In genomic region chr5:120435731-120436501, GRCm38 (mm10) we compare ENCODE assay signal across 8 mouse cellular contexts. TPM values are rescaled to one million over a fixed set of nuclear protein-coding genes. Genes with fewer than 3 reads are reported as not detected.
A peak's percentile ranks its signal among the peaks of the same experiment; 100 is the strongest.
DNase-seq lines count a peak whose midpoint lies in the region; ATAC-seq and TF ChIP-seq lines count a peak whose summit lies in the region.

No protein-coding gene starts in this region.

- peak overlapping the region; percentile 75 for H3K4me2 ChIP-seq in intestine, embryonic 15.5 days (replicated peaks)
- peak overlapping the region; percentile 52 for H3K4me2 ChIP-seq in midbrain, embryonic 16.5 days (ENCODE audit: low read length)

- WGBS in heart, adult 2 months, result 1% methylated on average over 47 of the region's 47 CpGs
- WGBS in intestine, embryonic 15.5 days, result under 1% methylated on average over 47 of the region's 47 CpGs
- WGBS in midbrain, embryonic 16.5 days, result 1% methylated on average over 47 of the region's 47 CpGs

- peaks cover 32% of the 10 kb centered on the region for H3K27me3 ChIP-seq in heart, adult 2 months (ENCODE audit: control insufficient read depth, insufficient read depth, low read length)
- H3K27me3 ChIP-seq in intestine, embryonic 15.5 days (replicated peaks), result peaks cover 97% of the 10 kb centered on the region
- peaks cover 10% of the 10 kb centered on the region for H3K27me3 ChIP-seq in midbrain, embryonic 16.5 days (ENCODE audit: control insufficient read depth, insufficient read depth, low read depth, low read length)

- ATAC-seq in intestine, embryonic 15.5 days, result no peak
- no peak for ATAC-seq in midbrain, embryonic 16.5 days
- no peak for ATAC-seq in megakaryocyte-erythroid progenitor cell, adult 5-6 weeks (replicated peaks; ENCODE audit: low FRiP score, low TSS enrichment, poor library complexity, severe bottlenecking)

- H3K4me3 ChIP-seq in heart, adult 2 months, result peak overlapping the region; percentile 23; the same call in 1 of the 2 replicates
- peak overlapping the region; percentile 36 for H3K4me3 ChIP-seq in intestine, embryonic 15.5 days (replicated peaks)
- peak overlapping the region; percentile 57 for H3K4me3 ChIP-seq in midbrain, embryonic 16.5 days (ENCODE audit: low read depth, low read length)

- no peak for TF ChIP-seq EP300 in heart, adult 2 months (IDR thresholded peaks at IDR 0.05; ENCODE audit: insufficient read depth, low read depth, low read length)

- intact Hi-C loops in heart, adult 2 months (cut with DNase I), result no loop called here

- no peaks in the 10 kb centered on the region for H3K4me1 ChIP-seq in heart, adult 2 months (ENCODE audit: control insufficient read depth, insufficient read depth, low read length)
- H3K4me1 ChIP-seq in intestine, embryonic 15.5 days (replicated peaks), result peaks cover 19% of the 10 kb centered on the region
- peaks cover 20% of the 10 kb centered on the region for H3K4me1 ChIP-seq in midbrain, embryonic 16.5 days (ENCODE audit: control insufficient read depth, insufficient read depth, low read length)

- no peak overlapping the region for H3K9ac ChIP-seq in heart, adult 2 months (ENCODE audit: low read depth, low read length)
- H3K9ac ChIP-seq in intestine, embryonic 15.5 days, result no peak overlapping the region
- peak overlapping the region; percentile 64 for H3K9ac ChIP-seq in midbrain, embryonic 16.5 days (ENCODE audit: low read depth, low read length)

- TF ChIP-seq POLR2A in heart, adult 2 months (IDR thresholded peaks at IDR 0.05; ENCODE audit: insufficient read depth, low read depth, low read length), result no peak

- TF ChIP-seq CTCF in heart, adult 2 months (IDR thresholded peaks at IDR 0.05), result no peak

- no peak overlapping the region for H3K27ac ChIP-seq in heart, adult 2 months
- no peak overlapping the region for H3K27ac ChIP-seq in intestine, embryonic 15.5 days
- H3K27ac ChIP-seq in midbrain, embryonic 16.5 days (ENCODE audit: low read length), result peak overlapping the region; percentile 89

- H3K79me2 ChIP-seq in heart, adult 2 months (replicated peaks; ENCODE audit: control insufficient read depth, insufficient read depth, low read length), result no peaks in the 10 kb centered on the region

- H3K9me3 ChIP-seq in intestine, embryonic 15.5 days, result no peaks in the 10 kb centered on the region
- H3K9me3 ChIP-seq in midbrain, embryonic 16.5 days (replicated peaks; ENCODE audit: control insufficient read depth, low read length, poor library complexity, severe bottlenecking), result no peaks in the 10 kb centered on the region

- no peaks in the 10 kb centered on the region for H3K36me3 ChIP-seq in heart, adult 2 months (ENCODE audit: control insufficient read depth, insufficient read depth, low read length)
- H3K36me3 ChIP-seq in intestine, embryonic 15.5 days, result no peaks in the 10 kb centered on the region
- no peaks in the 10 kb centered on the region for H3K36me3 ChIP-seq in midbrain, embryonic 16.5 days (ENCODE audit: control insufficient read depth, insufficient read depth, low read length)

- no peak for DNase-seq in heart, adult 2 months
- DNase-seq in heart, adult 9 months (ENCODE audit: low spot score in 2 of 2), result no peak
- peak; percentile 71 for DNase-seq in embryo, embryonic 11 days
- DNase-seq in adrenal gland, postnatal 14 days, result no peak
- DNase-seq in cerebellum, adult 9-10 months, result no peak

RNA-seq across cellular contexts. Expression of gene Lhx5, which starts 4.4 kb away (rescaled TPM):
- total RNA-seq in heart, adult 2 months (2021), result not detected
- polyA plus RNA-seq in heart, adult 2 months (2012; rRNA removed), result not detected in 2 replicates
- polyA plus RNA-seq in intestine, embryonic 15.5 days (2015; fragmentation: Nextera tagmentation; extraction: Ambion mirVana), result 0.08 TPM in 1 of 2 replicates, not detected in the other
- polyA plus RNA-seq in midbrain, embryonic 16.5 days (2015; fragmentation: Nextera tagmentation; extraction: Ambion mirVana), result 22.5 and 23.2 TPM in 2 replicates
- total RNA-seq in megakaryocyte-erythroid progenitor cell, adult 5-6 weeks (2014; fragmentation: Nextera tagmentation), result not detected in 2 replicates
- total RNA-seq in megakaryocyte-erythroid progenitor cell, adult 5-6 weeks (2017), result not detected in 2 replicates
- not detected in 2 replicates for total RNA-seq in adrenal gland, postnatal 14 days (2021)

RNA-seq across cellular contexts. Expression of gene Sdsl, which starts 36.7 kb away (rescaled TPM):
- 1 to 10 TPM; 8.8 to 9.8 TPM for total RNA-seq in heart, adult 2 months (2021)
- polyA plus RNA-seq in heart, adult 2 months (2012; rRNA removed), result 12.6 and 13.5 TPM in 2 replicates
- 14.0 and 18.0 TPM in 2 replicates for polyA plus RNA-seq in intestine, embryonic 15.5 days (2015; fragmentation: Nextera tagmentation; extraction: Ambion mirVana)
- 5.1 and 5.6 TPM in 2 replicates for polyA plus RNA-seq in midbrain, embryonic 16.5 days (2015; fragmentation: Nextera tagmentation; extraction: Ambion mirVana)
- total RNA-seq in megakaryocyte-erythroid progenitor cell, adult 5-6 weeks (2014; fragmentation: Nextera tagmentation), result 59.5 and 72.1 TPM in 2 replicates
- 58.5 and 67.3 TPM in 2 replicates for total RNA-seq in megakaryocyte-erythroid progenitor cell, adult 5-6 weeks (2017)
- total RNA-seq in adrenal gland, postnatal 14 days (2021), result 43.0 and 43.7 TPM in 2 replicates

RNA-seq across cellular contexts. Expression of gene Sds, which starts 40.4 kb away (rescaled TPM):
- total RNA-seq in heart, adult 2 months (2021), result 1 to 10 TPM; 1.2 to 3.0 TPM
- polyA plus RNA-seq in heart, adult 2 months (2012; rRNA removed), result 5.6 and 10.9 TPM in 2 replicates
- not detected in 2 replicates for polyA plus RNA-seq in intestine, embryonic 15.5 days (2015; fragmentation: Nextera tagmentation; extraction: Ambion mirVana)
- polyA plus RNA-seq in midbrain, embryonic 16.5 days (2015; fragmentation: Nextera tagmentation; extraction: Ambion mirVana), result 0.36 TPM in 1 of 2 replicates, not detected in the other
- total RNA-seq in megakaryocyte-erythroid progenitor cell, adult 5-6 weeks (2014; fragmentation: Nextera tagmentation), result not detected in 2 replicates
- not detected in 2 replicates for total RNA-seq in megakaryocyte-erythroid progenitor cell, adult 5-6 weeks (2017)
- total RNA-seq in adrenal gland, postnatal 14 days (2021), result 3.5 and 28.1 TPM in 2 replicates
